Mouse (Mus musculus) olfactory bulb, adult 2 months (tissue): ENCODE measurements at regions not wholly inside any gene's neighbourhood (a gene's known extent, or its start where the extent isn't known, plus 50 kb on each side); places are given as distances from the start of the nearest gene placed in this dataset.

Experiments used
- H3K27ac ChIP-seq: fragments of 200-500 bp; 2 replicates; pipeline ENCODE4 v1.5.1; 2012; ENCODE audit warnings: low read depth, low read length; ENCODE audit not compliant: insufficient read depth
- H3K4me1 ChIP-seq: fragments of 200-500 bp; 2 replicates; pipeline ENCODE4 v1.6.1; 2012; ENCODE audit warnings: low read length; ENCODE audit not compliant: control insufficient read depth, insufficient read depth
- H3K4me3 ChIP-seq: fragments of 200-500 bp; 2 replicates; pipeline ENCODE4 v1.5.1; 2012; ENCODE audit warnings: mild to moderate bottlenecking, low read depth, low read length, moderate library complexity; ENCODE audit not compliant: insufficient read depth
- CTCF ChIP-seq: fragments of 200-500 bp; IDR thresholded peaks from 2 replicates; pipeline ENCODE4 v1.5.1; 2012; ENCODE audit warnings: low read depth, mild to moderate bottlenecking, low read length, moderate library complexity; ENCODE audit not compliant: insufficient read depth
- POLR2A ChIP-seq: fragments of 200-500 bp; IDR thresholded peaks from 2 replicates; pipeline ENCODE4 v1.6.1; 2012; ENCODE audit warnings: mild to moderate bottlenecking, low read depth, low read length, moderate library complexity; ENCODE audit not compliant: insufficient read depth
- whole genome bisulfite sequencing: fragments of 180-500 bp; shearing (Covaris S2); methylation state at CpG from one replicate; pipeline ENCODE4 v1.1.7; 2018; 5-methylcytosine and 5-hydroxymethylcytosine counted together

DNA sequence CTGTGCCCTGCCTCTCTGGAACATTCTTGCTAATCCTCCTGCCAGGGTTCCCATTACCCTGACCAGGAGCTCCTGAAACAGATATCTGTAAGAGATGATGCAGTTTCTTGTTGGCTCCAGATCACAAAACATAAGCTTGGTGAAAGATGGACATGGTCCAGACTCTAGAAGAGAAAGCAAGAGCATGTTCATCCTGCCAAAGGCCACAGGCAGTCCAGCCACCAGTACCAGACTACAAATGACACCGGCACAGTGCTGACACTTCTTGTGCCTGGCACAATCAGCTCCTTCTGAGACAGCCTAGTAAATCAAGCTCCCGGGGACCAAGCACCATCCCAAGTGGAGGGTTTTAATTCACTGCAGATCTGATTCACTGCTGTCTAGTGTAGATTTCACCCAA, 228.3 kb upstream of the Tnp1 start:
- Histone ChIP-seq H3K27ac (no peak overlapping the region), H3K4me3 (no peak overlapping the region), H3K4me1 (no peaks in the 10 kb centered on the region)
- TF ChIP-seq POLR2A: no peak
- no peak for TF ChIP-seq CTCF
- WGBS: 75% methylated on average over 2 of the region's 2 CpGs

DNA sequence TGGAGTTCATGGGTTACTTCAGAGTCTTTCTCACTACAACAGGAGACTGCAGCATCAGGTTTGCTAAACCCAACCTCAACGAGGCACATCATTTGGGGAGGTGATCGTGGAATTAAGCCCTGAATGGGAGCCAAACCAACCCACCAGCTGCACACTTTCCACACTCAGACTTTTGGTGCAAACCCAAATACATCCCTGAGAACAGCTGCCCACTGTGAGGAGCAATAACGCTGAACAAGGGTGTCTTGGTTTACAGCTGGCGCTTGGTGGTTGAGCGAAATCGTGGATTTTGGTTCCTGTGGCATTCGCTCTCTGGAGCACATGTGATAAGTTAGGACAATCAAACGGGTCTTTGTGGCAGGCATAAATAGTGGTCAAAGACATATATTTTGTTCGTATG, 226.6 kb upstream of the Tnp1 start:
- no peaks in the 10 kb centered on the region for H3K4me1 ChIP-seq
- TF ChIP-seq POLR2A: no peak
- TF ChIP-seq CTCF: no peak
- H3K4me3 ChIP-seq: no peak overlapping the region
- WGBS: 73% methylated on average over 9 of the region's 9 CpGs
- no peak overlapping the region for H3K27ac ChIP-seq

DNA sequence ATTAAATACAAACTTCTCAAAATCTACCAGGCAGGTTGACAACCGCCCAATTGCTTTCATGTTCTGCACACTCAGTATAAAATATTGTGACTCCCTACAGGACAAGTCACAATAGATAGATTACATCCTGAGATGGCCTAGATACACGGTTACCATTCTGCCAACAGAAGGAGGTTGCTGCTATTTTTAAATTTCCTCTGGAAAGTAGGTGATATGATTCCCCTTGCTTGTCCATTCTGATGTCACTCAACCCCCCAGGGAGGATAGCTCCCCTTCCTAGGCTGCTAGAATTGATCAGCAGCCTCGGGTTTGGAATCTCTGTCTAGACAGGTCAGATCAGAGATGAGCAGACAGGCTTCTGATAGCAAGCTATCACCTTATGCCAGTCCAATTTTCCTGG, 221.2 kb upstream of the Tnp1 start:
- Histone ChIP-seq H3K4me3 (no peak overlapping the region), H3K27ac (no peak overlapping the region), H3K4me1 (0 out of 2 replicates have a peak, but pooled peaks cover 2% of the 10 kb centered on the region)
- TF ChIP-seq CTCF (no peak), POLR2A (no peak)
- WGBS: 77% methylated on average over 3 of the region's 3 CpGs

DNA sequence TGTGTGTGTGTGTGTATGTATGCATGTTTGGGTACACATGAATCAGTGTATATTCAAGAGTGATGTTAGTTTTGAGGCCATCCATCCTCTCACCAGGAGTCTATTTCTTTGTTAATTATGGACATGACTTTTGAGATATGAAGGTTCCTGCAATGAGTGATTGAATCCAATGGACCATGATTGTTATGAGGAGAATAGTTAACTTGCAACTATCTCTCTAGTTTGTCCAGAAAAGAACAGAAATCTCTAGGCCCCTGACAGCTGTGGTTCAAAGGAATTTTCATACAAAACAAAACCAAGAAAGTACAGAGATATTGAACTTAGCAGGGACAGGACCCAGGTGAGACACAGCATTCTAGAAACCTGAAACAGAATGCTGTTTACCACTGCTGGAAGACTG, 217.9 kb upstream of the Tnp1 start:
- no peak for TF ChIP-seq POLR2A
- no peak for TF ChIP-seq CTCF
- Histone ChIP-seq H3K27ac (no peak overlapping the region), H3K4me1 (0 out of 2 replicates have a peak, but pooled peaks cover 2% of the 10 kb centered on the region), H3K4me3 (no peak overlapping the region)

DNA sequence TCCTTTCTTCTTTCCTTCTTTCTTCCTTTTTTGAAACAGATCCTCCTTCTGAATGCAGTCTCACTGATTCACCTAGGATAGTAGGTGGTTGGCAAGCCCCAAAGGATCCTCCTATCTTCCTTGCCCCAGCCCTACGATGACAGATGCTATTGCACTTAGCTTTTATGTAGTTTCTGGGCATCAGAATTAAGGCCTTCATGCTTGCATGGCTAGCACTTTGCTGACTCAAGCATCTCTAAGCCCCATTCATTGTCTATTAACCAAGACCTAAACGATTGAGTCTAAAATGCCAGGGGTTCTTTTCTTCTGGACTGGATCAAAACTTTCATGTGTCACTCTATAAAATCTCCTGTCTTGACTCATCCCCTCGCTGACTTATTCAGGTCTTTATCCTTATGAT, 217.3 kb upstream of the Tnp1 start:
- Histone ChIP-seq H3K4me1 (0 out of 2 replicates have a peak, but pooled peaks cover 2% of the 10 kb centered on the region), H3K4me3 (no peak overlapping the region), H3K27ac (no peak overlapping the region)
- 77% methylated on average over 3 of the region's 3 CpGs for WGBS
- TF ChIP-seq POLR2A: no peak
- no peak for TF ChIP-seq CTCF

DNA sequence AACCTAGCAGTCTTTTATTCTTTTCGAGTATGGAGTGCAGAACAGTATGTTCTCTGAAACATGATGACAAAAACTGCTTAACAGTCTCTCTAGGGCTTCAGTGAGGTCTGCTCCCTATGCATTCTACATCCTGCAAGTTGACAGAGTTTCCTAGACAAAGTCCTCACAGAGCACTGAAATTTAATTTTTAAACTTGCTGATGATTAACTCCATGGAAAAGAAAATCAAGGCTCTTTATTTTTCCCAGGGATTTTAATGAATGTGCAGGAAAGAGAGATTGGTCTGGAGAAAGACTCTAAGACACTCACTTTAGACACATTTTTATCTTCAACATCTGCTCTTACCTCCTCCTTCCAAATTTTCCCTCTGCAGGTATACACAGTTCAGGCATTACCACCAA, 214.9 kb upstream of the Tnp1 start:
- Histone ChIP-seq H3K4me1 (0 out of 2 replicates have a peak, but pooled peaks cover 2% of the 10 kb centered on the region), H3K4me3 (no peak overlapping the region), H3K27ac (no peak overlapping the region)
- TF ChIP-seq POLR2A: no peak
- TF ChIP-seq CTCF: no peak
- WGBS: 79% methylated on average over 1 of the region's 1 CpGs

DNA sequence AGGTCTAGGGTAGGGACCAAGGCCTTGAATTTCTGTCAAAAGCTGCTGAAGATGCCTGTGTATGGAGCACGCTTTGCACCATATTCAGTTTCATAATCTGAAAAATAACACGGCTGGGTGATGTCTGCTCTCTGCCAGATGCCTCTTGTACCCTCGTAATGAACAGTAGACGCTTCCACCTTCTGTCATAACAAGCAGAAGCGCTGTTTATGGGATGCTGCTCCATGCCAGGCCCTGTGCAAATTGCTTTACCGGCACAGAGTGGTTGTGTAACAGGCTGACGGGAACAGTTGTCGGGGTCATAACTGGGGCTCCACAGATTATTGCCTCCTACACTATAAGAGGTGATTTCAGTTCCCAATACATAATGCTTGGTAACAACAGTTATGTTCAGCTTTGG, 211.5 kb upstream of the Tnp1 start:
- TF ChIP-seq CTCF (no peak), POLR2A (no peak)
- H3K27ac ChIP-seq: no peak overlapping the region
- H3K4me1 ChIP-seq: 0 out of 2 replicates have a peak, but pooled peaks cover 2% of the 10 kb centered on the region
- WGBS: 93% methylated on average over 8 of the region's 8 CpGs
- no peak overlapping the region for H3K4me3 ChIP-seq

DNA sequence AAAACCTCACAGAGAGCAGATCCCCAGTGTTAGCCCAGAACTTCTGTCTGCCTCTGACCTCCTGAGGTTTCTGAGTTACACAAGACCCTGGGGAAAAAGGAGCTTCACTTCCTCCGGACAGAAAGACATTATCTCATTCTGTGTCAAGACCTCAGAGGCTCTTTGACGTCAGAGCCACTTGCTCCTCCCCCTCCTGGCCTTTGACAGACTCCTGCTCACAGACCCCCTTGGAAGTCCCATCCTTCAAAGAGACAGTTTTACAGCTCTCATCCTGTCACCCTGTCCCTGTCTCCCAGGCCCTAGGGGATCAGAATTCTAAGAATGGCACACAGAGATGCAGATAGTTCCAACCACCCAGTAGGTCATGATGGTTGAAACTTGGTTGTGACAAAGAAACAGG, 206.2 kb upstream of the Tnp1 start:
- H3K4me1 ChIP-seq: no peaks in the 10 kb centered on the region
- TF ChIP-seq POLR2A (no peak), CTCF (no peak)
- WGBS: 48% methylated on average over 2 of the region's 2 CpGs
- H3K4me3 ChIP-seq: no peak overlapping the region
- no peak overlapping the region for H3K27ac ChIP-seq

DNA sequence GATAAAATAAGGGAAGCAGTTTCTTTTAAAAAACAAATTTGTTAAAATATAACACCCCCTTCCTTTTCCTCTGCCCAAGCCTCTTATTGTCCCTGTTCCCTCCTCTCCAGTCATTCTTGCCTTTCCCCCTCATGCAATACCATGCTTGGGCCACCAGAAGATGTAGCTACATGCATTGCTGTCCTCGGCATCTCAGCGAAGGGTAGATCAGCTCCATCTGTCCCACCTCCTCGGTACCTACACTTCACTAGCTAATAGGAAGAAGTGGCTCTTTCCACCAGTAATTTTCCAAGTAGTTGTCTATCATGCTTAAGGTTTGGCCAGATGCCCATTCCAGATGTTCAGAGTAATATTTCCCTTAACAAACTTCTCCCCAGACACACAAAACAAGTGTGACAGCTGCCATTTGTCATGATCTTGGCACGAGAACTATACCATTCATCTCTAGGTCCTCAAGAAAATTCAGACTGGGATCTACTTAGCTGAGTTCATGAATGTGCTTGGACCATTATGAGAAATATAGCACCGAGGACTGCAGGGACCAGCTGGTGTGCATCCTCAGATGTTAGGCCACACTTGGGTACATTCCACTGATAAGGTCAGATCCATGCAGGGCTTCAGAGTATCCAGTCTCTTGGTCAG, 198.7 kb upstream of the Tnp1 start:
- H3K4me3 ChIP-seq: no peak overlapping the region
- TF ChIP-seq POLR2A (no peak), CTCF (no peak)
- H3K27ac ChIP-seq: no peak overlapping the region
- H3K4me1 ChIP-seq: no peaks in the 10 kb centered on the region
- 88% methylated on average over 5 of the region's 5 CpGs for WGBS

DNA sequence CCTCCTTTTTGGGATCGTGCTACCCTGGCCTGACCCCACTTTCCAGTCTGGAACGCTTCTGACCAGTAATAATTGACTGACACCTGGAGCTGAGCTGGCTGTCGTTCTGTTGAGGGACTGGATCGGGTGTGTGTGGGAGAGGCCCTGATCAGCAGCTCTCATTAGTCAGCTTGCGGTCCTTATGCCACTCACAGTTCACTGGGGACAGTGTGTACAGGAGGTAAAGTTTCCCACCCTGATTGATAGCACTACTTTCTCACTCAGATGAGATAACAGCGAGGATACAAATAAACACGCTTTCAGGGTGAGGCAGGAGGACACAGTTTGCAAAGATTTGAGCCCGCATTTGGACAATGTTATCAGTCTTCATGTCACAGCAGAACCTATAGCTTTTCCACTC, 191.7 kb upstream of the Tnp1 start:
- TF ChIP-seq POLR2A (no peak), CTCF (no peak)
- H3K27ac ChIP-seq: no peak overlapping the region
- no peaks in the 10 kb centered on the region for H3K4me1 ChIP-seq
- H3K4me3 ChIP-seq: no peak overlapping the region
- WGBS: 91% methylated on average over 8 of the region's 8 CpGs
